Mouse (Mus musculus) testis, adult 2 months (tissue): ENCODE results near the gene Wasf1.

Experiments
- CTCF ChIP-seq: fragments of 200-500 bp; IDR thresholded peaks from 2 replicates; pipeline ENCODE4 v1.5.1; 2012; ENCODE audit warnings: low read depth, mild to moderate bottlenecking, inconsistent platforms, low read length, moderate library complexity; ENCODE audit not compliant: control insufficient read depth, insufficient read depth, insufficient replicate concordance
- POLR2A ChIP-seq: fragments of 200-500 bp; IDR thresholded peaks from 2 replicates; pipeline ENCODE4 v1.6.1; 2012; ENCODE audit warnings: low read depth, mild to moderate bottlenecking, inconsistent platforms, low read length, moderate library complexity; ENCODE audit not compliant: control insufficient read depth

- no peak for TF ChIP-seq POLR2A
- TF ChIP-seq CTCF: no peak
These were observed 59.4 kb downstream of the Wasf1 start for GRCm38 (mm10) chr10:40942688-40943087.
